Mouse (Mus musculus): ENCODE measurements at regions not wholly inside any gene's neighbourhood (a gene's known extent, or its start where the extent isn't known, plus 50 kb on each side); places are given as distances from the start of the nearest gene placed in this dataset.

DNA sequence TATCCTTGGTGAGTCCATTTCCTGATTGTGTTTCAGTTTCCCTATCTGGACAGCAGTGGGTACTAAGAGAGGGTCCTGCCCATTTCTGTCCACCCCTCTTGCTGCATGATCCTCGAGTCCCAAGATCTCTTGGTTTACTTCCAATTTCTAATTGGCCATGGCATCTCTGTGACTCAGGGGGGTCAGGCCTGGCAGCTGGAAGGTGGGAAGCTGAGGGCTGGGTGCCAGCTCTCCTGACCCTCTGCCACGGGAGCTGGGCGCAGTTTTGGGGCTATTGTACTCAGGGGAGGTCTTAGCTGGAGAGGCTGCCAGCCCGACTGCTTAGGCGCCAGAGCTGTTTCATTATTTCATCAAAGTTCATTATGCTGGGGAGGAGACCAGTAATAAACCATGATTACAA lies 169.7 kb upstream of the Msx2 start:
- no peak overlapping the region for H3K4me3 ChIP-seq
- H3K4me1 ChIP-seq (replicated peaks) = no peaks in the 10 kb centered on the region
- WGBS = 82% methylated on average over 5 of the region's 5 CpGs
- H3K9me3 ChIP-seq (replicated peaks) = no peaks in the 10 kb centered on the region
- no peak overlapping the region for H3K9ac ChIP-seq
- ATAC-seq (replicated peaks; ENCODE audit: insufficient number of reproducible peaks, insufficient read depth, low FRiP score, low read depth) = no peak
- no peak overlapping the region for H3K27ac ChIP-seq
- H3K4me2 ChIP-seq = no peak overlapping the region
- no peaks in the 10 kb centered on the region for H3K27me3 ChIP-seq
- H3K36me3 ChIP-seq = no peaks in the 10 kb centered on the region

- H3K9me3 ChIP-seq (replicated peaks) = no peaks in the 10 kb centered on the region
- no peaks in the 10 kb centered on the region for H3K36me3 ChIP-seq
- H3K27me3 ChIP-seq = no peaks in the 10 kb centered on the region
- no peak overlapping the region for H3K9ac ChIP-seq
- no peak overlapping the region for H3K4me3 ChIP-seq
- no peak overlapping the region for H3K27ac ChIP-seq
- no peak overlapping the region for H3K4me2 ChIP-seq
- ATAC-seq (replicated peaks; ENCODE audit: insufficient number of reproducible peaks, insufficient read depth, low FRiP score, low read depth) = no peak
- WGBS = 89% methylated on average over 5 of the region's 5 CpGs
- H3K4me1 ChIP-seq (replicated peaks) = no peaks in the 10 kb centered on the region
Measured at GRCm38 (mm10) chr13:53639584-53639983, 166.7 kb upstream of the Msx2 start.

DNA sequence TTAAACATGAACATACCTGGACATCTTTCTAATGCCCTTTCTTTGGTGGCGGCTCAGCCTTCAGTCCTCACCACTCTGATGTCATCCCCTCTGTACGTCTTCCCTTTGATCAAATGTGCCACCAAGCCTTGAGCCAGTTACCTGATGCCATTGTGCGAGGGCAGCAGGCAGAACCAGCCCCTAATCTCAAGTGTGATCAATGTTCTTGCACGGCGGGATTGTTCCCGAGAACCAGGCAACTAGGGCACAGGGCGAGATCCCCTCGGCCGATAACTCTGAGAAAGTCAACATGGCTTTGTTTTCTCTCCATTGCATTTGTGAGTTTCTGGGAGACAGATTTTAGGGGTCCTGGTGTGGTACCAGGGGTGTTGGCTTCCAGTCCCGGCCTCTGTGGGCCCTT lies 166.2 kb upstream of the Msx2 start:
- Histone ChIP-seq H3K4me2 (no peak overlapping the region), H3K4me3 (no peak overlapping the region), H3K9me3 (replicated peaks) (no peaks in the 10 kb centered on the region), H3K4me1 (replicated peaks) (no peaks in the 10 kb centered on the region), H3K36me3 (no peaks in the 10 kb centered on the region), H3K27me3 (no peaks in the 10 kb centered on the region), H3K27ac (no peak overlapping the region), H3K9ac (no peak overlapping the region)
- ATAC-seq (replicated peaks; ENCODE audit: insufficient number of reproducible peaks, insufficient read depth, low FRiP score, low read depth) = no peak
- 74% methylated on average over 10 of the region's 10 CpGs for WGBS

DNA sequence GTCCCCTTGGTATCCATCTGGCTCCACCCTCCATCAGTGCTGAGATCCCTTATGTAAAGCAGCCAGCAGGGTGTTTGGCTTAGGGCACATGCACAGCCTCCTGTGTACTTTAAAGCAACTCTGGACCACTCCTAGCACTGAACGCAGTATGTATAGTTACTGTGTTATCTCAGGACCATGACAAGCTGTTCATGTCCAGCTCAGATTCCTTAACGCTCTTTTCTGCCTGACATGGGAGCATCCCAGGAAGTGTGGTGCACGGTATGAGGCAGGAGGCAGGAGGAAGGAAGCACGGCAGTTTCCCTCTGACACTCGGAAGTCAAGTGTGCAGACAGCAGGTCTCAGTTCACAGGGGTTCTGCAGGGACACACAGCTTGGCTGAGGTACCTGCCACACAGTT lies 163.1 kb upstream of the Msx2 start:
- Histone ChIP-seq H3K27me3 (no peaks in the 10 kb centered on the region), H3K9me3 (replicated peaks) (no peaks in the 10 kb centered on the region), H3K36me3 (no peaks in the 10 kb centered on the region), H3K4me3 (no peak overlapping the region), H3K27ac (no peak overlapping the region), H3K9ac (no peak overlapping the region), H3K4me1 (replicated peaks) (no peaks in the 10 kb centered on the region), H3K4me2 (no peak overlapping the region)
- 47% methylated on average over 5 of the region's 5 CpGs for WGBS
- no peak for ATAC-seq (replicated peaks; ENCODE audit: insufficient number of reproducible peaks, insufficient read depth, low FRiP score, low read depth)

DNA sequence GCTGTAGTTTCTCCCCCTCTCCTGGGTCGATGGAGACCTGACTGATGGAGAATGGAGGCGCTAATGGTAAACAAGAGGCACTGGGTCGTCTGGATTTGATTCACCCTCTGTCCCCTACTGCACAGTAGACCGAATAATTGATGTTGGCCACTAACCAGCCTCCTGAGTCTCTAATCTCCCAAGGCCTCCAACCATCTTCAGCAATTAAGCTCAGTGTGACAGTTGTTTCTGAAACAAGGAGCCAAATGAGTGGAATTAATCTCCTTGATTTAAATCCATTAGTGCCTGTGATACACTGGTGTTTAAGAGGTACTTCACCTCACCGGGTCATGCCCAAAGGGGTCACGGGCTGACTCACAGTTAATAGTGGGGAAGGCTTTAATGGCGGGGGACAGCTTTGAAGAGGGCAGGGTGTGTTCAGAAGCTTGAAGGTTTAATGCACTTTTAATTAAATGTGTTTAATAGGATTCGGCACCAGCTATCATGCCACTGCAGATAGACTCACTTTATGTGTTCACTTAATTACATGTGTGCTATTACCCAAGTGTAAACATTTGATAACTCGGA lies 161.8 kb upstream of the Msx2 start:
- H3K4me3 ChIP-seq = no peak overlapping the region
- no peaks in the 10 kb centered on the region for H3K36me3 ChIP-seq
- no peak overlapping the region for H3K9ac ChIP-seq
- no peaks in the 10 kb centered on the region for H3K9me3 ChIP-seq (replicated peaks)
- H3K4me1 ChIP-seq (replicated peaks) = no peaks in the 10 kb centered on the region
- no peak overlapping the region for H3K4me2 ChIP-seq
- ATAC-seq (replicated peaks; ENCODE audit: insufficient number of reproducible peaks, insufficient read depth, low FRiP score, low read depth) = no peak
- WGBS = 71% methylated on average over 9 of the region's 9 CpGs
- H3K27ac ChIP-seq = no peak overlapping the region
- H3K27me3 ChIP-seq = no peaks in the 10 kb centered on the region

DNA sequence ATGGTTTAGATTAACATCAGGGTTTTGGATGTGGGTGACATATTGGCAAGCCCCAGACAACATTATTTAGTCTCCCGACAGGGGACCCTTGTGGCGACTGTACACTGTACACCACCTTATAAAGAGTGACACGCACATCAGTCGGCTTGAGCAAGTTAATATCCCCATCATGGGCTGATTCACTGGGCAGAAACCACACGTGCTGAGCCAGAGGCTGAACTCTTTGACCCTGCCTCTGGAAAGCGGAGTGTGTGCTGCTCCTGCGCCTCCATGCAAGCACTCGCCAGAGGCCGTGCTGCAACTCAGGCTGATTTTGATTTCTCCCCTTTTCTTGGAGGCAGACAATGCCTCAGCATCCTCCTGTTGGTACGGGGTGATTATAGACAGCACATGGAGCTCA lies 125.2 kb upstream of the Msx2 start:
- H3K36me3 ChIP-seq = no peaks in the 10 kb centered on the region
- 77% methylated on average over 10 of the region's 10 CpGs for WGBS
- H3K9me3 ChIP-seq (replicated peaks) = no peaks in the 10 kb centered on the region
- H3K4me3 ChIP-seq = no peak overlapping the region
- H3K9ac ChIP-seq = no peak overlapping the region
- no peak overlapping the region for H3K27ac ChIP-seq
- ATAC-seq (replicated peaks; ENCODE audit: insufficient number of reproducible peaks, insufficient read depth, low FRiP score, low read depth) = no peak
- H3K27me3 ChIP-seq = peaks cover 12% of the 10 kb centered on the region; the same call in 1 of the 2 replicates
- no peaks in the 10 kb centered on the region for H3K4me1 ChIP-seq (replicated peaks)
- H3K4me2 ChIP-seq = no peak overlapping the region

DNA sequence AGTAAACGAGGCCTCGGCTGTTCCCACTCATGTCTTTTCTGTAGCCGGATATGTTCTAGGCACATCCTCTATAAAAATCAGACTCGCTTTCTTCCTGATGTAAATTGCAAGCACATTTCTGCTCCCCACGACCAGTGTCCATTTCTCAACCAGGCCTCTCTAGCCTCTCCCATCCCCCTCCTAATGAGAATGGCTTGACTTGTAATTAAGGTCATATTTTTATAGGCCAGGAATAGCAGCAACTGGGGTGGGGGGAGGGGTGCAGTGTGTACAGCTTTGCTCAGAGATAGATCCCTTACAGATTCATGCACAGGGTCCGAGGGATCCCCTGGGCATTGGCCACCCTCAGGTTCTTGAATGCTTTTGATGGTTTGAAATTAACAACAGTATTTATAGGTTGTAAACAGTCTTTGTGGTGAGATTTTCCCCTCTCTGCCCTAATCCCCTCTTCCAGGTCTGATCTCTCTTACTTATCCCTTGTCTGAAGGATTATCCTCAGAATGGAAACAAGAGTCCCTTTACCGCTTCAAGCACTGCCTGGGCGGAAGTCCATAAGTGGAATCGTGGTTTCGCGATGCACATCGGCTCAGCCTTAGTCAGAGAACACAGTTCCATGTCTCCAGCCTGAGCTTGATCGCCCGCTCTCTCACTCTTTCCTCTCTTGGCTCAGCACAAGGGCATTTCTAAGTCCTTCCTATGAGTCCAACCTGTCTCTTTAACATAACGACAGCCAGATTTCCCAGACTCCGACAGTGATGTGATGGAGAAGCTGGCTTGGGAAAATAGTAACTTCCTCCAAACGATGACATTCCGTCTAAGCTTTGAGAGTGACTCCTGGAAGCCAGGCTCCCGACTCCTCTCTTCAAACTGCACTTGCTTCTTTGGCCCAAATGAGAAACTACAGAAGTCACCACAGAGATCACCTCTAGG lies 124.3 kb upstream of the Msx2 start:
- Histone ChIP-seq H3K27me3 (peaks cover 4% of the 10 kb centered on the region; the same call in 1 of the 2 replicates), H3K9ac (no peak overlapping the region), H3K4me1 (replicated peaks) (no peaks in the 10 kb centered on the region), H3K27ac (no peak overlapping the region), H3K4me2 (no peak overlapping the region), H3K36me3 (no peaks in the 10 kb centered on the region), H3K9me3 (replicated peaks) (no peaks in the 10 kb centered on the region), H3K4me3 (no peak overlapping the region)
- ATAC-seq (replicated peaks; ENCODE audit: insufficient number of reproducible peaks, insufficient read depth, low FRiP score, low read depth) = no peak
- 67% methylated on average over 19 of the region's 19 CpGs for WGBS

DNA sequence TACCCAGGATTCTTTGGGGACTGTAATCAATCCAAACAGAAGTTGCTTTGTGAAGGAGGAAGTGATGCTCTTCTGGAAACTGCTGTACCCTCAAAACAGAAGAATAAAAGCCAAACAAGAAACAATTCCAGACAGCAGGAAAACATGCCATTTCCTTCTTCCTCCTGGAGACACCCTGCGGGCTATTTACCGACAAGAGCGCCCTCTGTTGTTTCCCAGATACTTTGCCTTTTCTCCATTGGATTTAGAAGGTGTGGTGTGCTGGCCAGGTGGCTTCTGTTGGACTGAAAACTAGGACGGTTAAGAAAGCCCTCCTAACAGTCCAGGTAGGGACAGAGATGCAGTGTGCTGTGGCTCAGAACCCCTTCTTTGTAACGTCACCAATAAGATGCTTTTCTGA lies 119.9 kb upstream of the Msx2 start:
- H3K4me2 ChIP-seq = no peak overlapping the region
- H3K4me3 ChIP-seq = no peak overlapping the region
- H3K9ac ChIP-seq = no peak overlapping the region
- H3K9me3 ChIP-seq (replicated peaks) = no peaks in the 10 kb centered on the region
- H3K27ac ChIP-seq = no peak overlapping the region
- no peaks in the 10 kb centered on the region for H3K36me3 ChIP-seq
- H3K27me3 ChIP-seq = no peaks in the 10 kb centered on the region
- no peaks in the 10 kb centered on the region for H3K4me1 ChIP-seq (replicated peaks)
- ATAC-seq (replicated peaks; ENCODE audit: insufficient number of reproducible peaks, insufficient read depth, low FRiP score, low read depth) = no peak
- whole genome bisulfite sequencing = 13% methylated on average over 5 of the region's 5 CpGs

- H3K27me3 ChIP-seq = no peaks in the 10 kb centered on the region
- no peak for ATAC-seq (replicated peaks; ENCODE audit: insufficient number of reproducible peaks, insufficient read depth, low FRiP score, low read depth)
- 70% methylated on average over 4 of the region's 4 CpGs for WGBS
- H3K9ac ChIP-seq = no peak overlapping the region
- H3K9me3 ChIP-seq (replicated peaks) = no peaks in the 10 kb centered on the region
- no peaks in the 10 kb centered on the region for H3K4me1 ChIP-seq (replicated peaks)
- no peak overlapping the region for H3K27ac ChIP-seq
- H3K4me3 ChIP-seq = no peak overlapping the region
- H3K4me2 ChIP-seq = no peak overlapping the region
- H3K36me3 ChIP-seq = no peaks in the 10 kb centered on the region
Measured at GRCm38 (mm10) chr13:53586771-53587170, 113.9 kb upstream of the Msx2 start.

- no peak for ATAC-seq (replicated peaks; ENCODE audit: insufficient number of reproducible peaks, insufficient read depth, low FRiP score, low read depth)
- H3K36me3 ChIP-seq = no peaks in the 10 kb centered on the region
- 73% methylated on average over 9 of the region's 9 CpGs for WGBS
- H3K4me1 ChIP-seq (replicated peaks) = no peaks in the 10 kb centered on the region
- H3K27ac ChIP-seq = no peak overlapping the region
- H3K4me3 ChIP-seq = no peak overlapping the region
- no peaks in the 10 kb centered on the region for H3K27me3 ChIP-seq
- H3K4me2 ChIP-seq = no peak overlapping the region
- H3K9me3 ChIP-seq (replicated peaks) = no peaks in the 10 kb centered on the region
- no peak overlapping the region for H3K9ac ChIP-seq
Measured at GRCm38 (mm10) chr13:53584504-53585130, 111.7 kb upstream of the Msx2 start.

DNA sequence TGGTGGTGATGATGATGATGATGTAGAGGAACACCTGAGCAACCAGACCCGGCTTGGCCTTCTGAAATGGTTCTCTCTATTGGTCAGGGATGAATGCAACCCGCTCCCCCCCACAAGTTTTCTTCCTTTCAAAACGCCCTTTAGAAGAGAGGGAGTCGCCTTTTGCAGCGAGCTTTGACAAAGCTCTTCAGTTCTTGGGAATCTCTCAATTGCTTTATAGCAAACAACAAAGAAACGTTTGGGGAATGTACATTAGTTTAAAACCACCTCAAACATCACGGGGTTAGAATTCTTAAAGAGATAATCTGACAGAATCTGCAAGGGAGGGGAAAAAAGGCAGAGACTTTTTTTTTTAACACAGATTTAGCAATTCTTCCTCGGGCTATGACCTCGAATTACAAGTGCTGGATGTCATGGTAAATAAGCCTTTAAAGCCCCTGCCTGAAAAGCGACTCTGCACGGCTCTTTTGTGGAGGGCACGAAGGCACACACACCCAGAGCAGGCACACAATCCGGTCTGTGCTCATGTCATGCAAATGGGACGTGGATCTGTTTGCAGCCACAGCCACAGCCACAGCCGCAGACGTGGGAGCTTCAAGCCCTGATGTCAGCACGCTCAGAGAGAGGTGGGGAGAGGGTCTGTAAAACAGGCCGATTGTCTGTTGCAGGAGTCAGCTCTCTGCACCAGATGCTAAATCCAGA lies 81.2 kb upstream of the Msx2 start:
- Histone ChIP-seq H3K9ac (no peak overlapping the region), H3K27me3 (0 out of 2 replicates have a peak, but pooled peaks cover 10% of the 10 kb centered on the region), H3K36me3 (no peaks in the 10 kb centered on the region), H3K4me3 (no peak overlapping the region), H3K4me1 (replicated peaks) (no peaks in the 10 kb centered on the region), H3K4me2 (no peak overlapping the region), H3K9me3 (replicated peaks) (no peaks in the 10 kb centered on the region), H3K27ac (no peak overlapping the region)
- 48% methylated on average over 18 of the region's 18 CpGs for WGBS
- no peak for ATAC-seq (replicated peaks; ENCODE audit: insufficient number of reproducible peaks, insufficient read depth, low FRiP score, low read depth)

All from heart, embryonic 15.5 days (tissue).